ENCODE assay signal across 8 mouse cellular contexts in genomic region chr2:18027448-18028139, GRCm38 (mm10). TPM values are rescaled to one million over a fixed set of nuclear protein-coding genes. Genes with fewer than 3 reads are reported as not detected.
DNase-seq lines count a peak whose midpoint lies in the region; ATAC-seq lines count a peak whose summit lies in the region.

No protein-coding gene starts in this region.

- no peaks in the 10 kb centered on the region for H3K36me3 ChIP-seq in hindbrain, embryonic 11.5 days (ENCODE audit: control insufficient read depth, insufficient read depth, low read length)

- H3K27ac ChIP-seq in hindbrain, embryonic 11.5 days (ENCODE audit: low read depth, low read length) = peak overlapping the region; percentile 100

- peak overlapping the region; percentile 70 for H3K4me3 ChIP-seq in hindbrain, embryonic 11.5 days (ENCODE audit: low read depth, low read length)

- DNase-seq in MEL-GATA-1-ER (ENCODE audit: extremely low read depth, low read depth) = peak; percentile 77
- DNase-seq in cerebellum, adult 8-10 months = peak; percentile 95
- peak; percentile 99 for DNase-seq in hindbrain, embryonic 11.5 days (ENCODE audit: low spot score)
- DNase-seq in layer of hippocampus, postnatal 10 days (ENCODE audit: low spot score in 2 of 2) = peak; percentile 98
- peak; percentile 97 for DNase-seq in lung, postnatal 10 days
- peak; percentile 95 for DNase-seq in ovary, postnatal 36 days (ENCODE audit: low spot score)
- peak; percentile 93 for DNase-seq in thymus, postnatal 25 days

- peak; percentile 80 for ATAC-seq in frontal cortex, adult (ENCODE audit: low TSS enrichment)
- ATAC-seq in hindbrain, embryonic 11.5 days (ENCODE audit: low FRiP score) = peak; percentile 87

- peaks cover 6% of the 10 kb centered on the region; the same call in 1 of the 2 replicates for H3K4me1 ChIP-seq in hindbrain, embryonic 11.5 days (replicated peaks; ENCODE audit: control insufficient read depth, insufficient read depth, low read length)

- peak overlapping the region; percentile 99 for H3K9ac ChIP-seq in hindbrain, embryonic 11.5 days (ENCODE audit: low read depth, low read length)

- peak overlapping the region; percentile 80 for H3K4me2 ChIP-seq in hindbrain, embryonic 11.5 days (replicated peaks; ENCODE audit: low read depth, low read length)

- WGBS in hindbrain, embryonic 11.5 days = 2% methylated on average over 41 of the region's 44 CpGs

- H3K27me3 ChIP-seq in hindbrain, embryonic 11.5 days (ENCODE audit: control insufficient read depth, insufficient read depth, low read length) = no peaks in the 10 kb centered on the region

- no peaks in the 10 kb centered on the region for H3K9me3 ChIP-seq in hindbrain, embryonic 11.5 days (ENCODE audit: control insufficient read depth, low read length)

RNA-seq across cellular contexts. Expression of gene A930004D18Rik, which starts 9.9 kb away (rescaled TPM):
- polyA plus RNA-seq in hindbrain, embryonic 11.5 days (2014; fragmentation: Nextera tagmentation; extraction: Ambion mirVana) = 8.5 and 10.7 TPM in 2 replicates
- total RNA-seq in layer of hippocampus, postnatal 10 days (2021) = 1 to 10 TPM; 3.3 to 3.8 TPM

RNA-seq across cellular contexts. Expression of gene Skida1, which starts 21.3 kb away (rescaled TPM):
- polyA plus RNA-seq in hindbrain, embryonic 11.5 days (2014; fragmentation: Nextera tagmentation; extraction: Ambion mirVana) = 19.6 and 20.1 TPM in 2 replicates
- total RNA-seq in layer of hippocampus, postnatal 10 days (2021) = 10 to 100 TPM; 12.7 to 14.8 TPM

RNA-seq across cellular contexts. Expression of gene Mllt10, which starts 27.4 kb away (rescaled TPM):
- 48.0 and 62.2 TPM in 2 replicates for polyA plus RNA-seq in hindbrain, embryonic 11.5 days (2014; fragmentation: Nextera tagmentation; extraction: Ambion mirVana)
- total RNA-seq in layer of hippocampus, postnatal 10 days (2021) = 10 to 100 TPM; 48.8 to 58.2 TPM

RNA-seq across cellular contexts. Expression of gene H2al2a, which starts 30.8 kb away (rescaled TPM):
- polyA plus RNA-seq in hindbrain, embryonic 11.5 days (2014; fragmentation: Nextera tagmentation; extraction: Ambion mirVana) = not detected in 2 replicates
- total RNA-seq in layer of hippocampus, postnatal 10 days (2021) = not detected

Comparison
In these comparisons a context has a peak if more than half of its experiments do, and no peak if none do; other contexts are left out.
1. Peak in every context shown above with its lines: DNase-seq, ATAC-seq, H3K4me3 ChIP-seq and H3K27ac ChIP-seq.